Mouse (Mus musculus) hindbrain, embryonic 14.5 days (tissue): Measurements from ENCODE around the gene Ttc34. TPM values are rescaled to one million over a fixed set of nuclear protein-coding genes. Genes with fewer than 3 reads are reported as not detected.

Experiments
- ATAC-seq: fragments of 200-750 bp; cut with Nextera tagmentation; 2 replicates; pipeline ENCODE4 v1.8.0; 2017; ENCODE audit warnings: moderate number of reproducible peaks, mild to moderate bottlenecking, moderate TSS enrichment, moderate library complexity; ENCODE audit not compliant: low FRiP score
- DNase-seq: peaks from one replicate; pipeline ENCODE4 v3.0.0-alpha.2; 2015; ENCODE audit warnings: low spot score
- H3K27ac ChIP-seq: fragments of 300-500 bp; sonication (generic); 2 replicates; pipeline ENCODE4 v1.5.1; 2014; ENCODE audit warnings: mild to moderate bottlenecking, moderate library complexity
- H3K27me3 ChIP-seq: fragments of 300-500 bp; sonication (generic); 2 replicates; pipeline ENCODE4 v1.6.1; 2014; ENCODE audit warnings: mild to moderate bottlenecking, low read length, mixed read lengths; ENCODE audit not compliant: control insufficient read depth, insufficient read depth
- H3K36me3 ChIP-seq: fragments of 300-500 bp; sonication (generic); replicated peaks from 2 replicates; pipeline ENCODE4 v1.6.1; 2014; ENCODE audit not compliant: control insufficient read depth, insufficient read depth
- H3K4me1 ChIP-seq: fragments of 300-500 bp; sonication (generic); replicated peaks from 2 replicates; pipeline ENCODE4 v1.6.1; 2014; ENCODE audit warnings: antibody characterized with exemption, low read length, mixed read lengths; ENCODE audit not compliant: control insufficient read depth, insufficient read depth
- H3K4me2 ChIP-seq: fragments of 300-500 bp; sonication (generic); replicated peaks from 2 replicates; pipeline ENCODE4 v1.6.1; 2014; ENCODE audit warnings: mild to moderate bottlenecking, moderate library complexity
- H3K4me3 ChIP-seq: fragments of 300-500 bp; sonication (generic); replicated peaks from 2 replicates; pipeline ENCODE4 v1.5.1; 2014; ENCODE audit warnings: mild to moderate bottlenecking, low read length
- H3K9ac ChIP-seq: fragments of 300-500 bp; sonication (generic); 2 replicates; pipeline ENCODE4 v1.6.1; 2014
- H3K9me3 ChIP-seq: fragments of 300-500 bp; sonication (generic); 2 replicates; pipeline ENCODE4 v1.6.1; 2016; ENCODE audit warnings: low read length; ENCODE audit not compliant: control insufficient read depth
- WGBS: fragments of 180-500 bp; shearing (Covaris S2); extraction: QIAGEN DNeasy Blood & Tissue Kit; methylation state at CpG from one replicate; pipeline ENCODE4 v1.1.7; 2014; 5-methylcytosine and 5-hydroxymethylcytosine counted together
- polyA plus RNA-seq: library from polyadenylated mRNA; unstranded; fragments of >200 nt; fragmentation: Nextera tagmentation; extraction: Ambion mirVana; gene quantifications from 2 replicates; pipeline ENCODE4 v1.2.1, GENCODE M21; 2014

Gene Ttc34
- polyA plus RNA-seq, 1 experiment from 2014 or later, result 2.4 TPM

DNA sequence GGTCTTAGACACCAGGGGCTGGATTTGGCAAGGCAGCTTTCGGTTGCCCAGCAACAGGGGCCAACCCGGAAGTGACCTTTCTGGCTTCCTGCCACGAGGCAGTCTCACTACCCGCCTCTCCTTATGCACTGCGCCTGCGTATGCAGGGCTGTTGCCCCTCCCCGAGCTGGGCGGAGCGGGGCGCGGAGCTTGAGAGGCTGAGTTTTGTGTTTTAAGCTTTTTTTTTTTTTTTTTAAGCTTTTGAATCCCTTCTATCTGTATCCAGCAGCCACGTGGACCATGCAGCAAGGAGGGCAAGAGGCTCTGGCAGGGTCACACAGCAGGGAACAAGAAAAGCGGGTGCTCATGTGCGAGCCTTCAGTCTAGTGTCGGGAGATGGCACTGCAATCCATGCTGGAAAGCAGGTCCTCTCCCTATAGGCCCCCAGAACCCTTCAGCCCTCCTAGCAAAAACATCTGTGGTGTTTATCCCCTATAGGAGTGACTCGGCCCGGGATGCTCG is 27.1 kb downstream of the Ttc34 start:
- WGBS, result 1% methylated on average over 18 of the region's 18 CpGs
- Histone ChIP-seq H3K27me3 (no peaks in the 10 kb centered on the region), H3K27ac (peak overlapping the region; percentile 72), H3K36me3 (no peaks in the 10 kb centered on the region), H3K4me3 (peak overlapping the region; percentile 31), H3K9ac (peak overlapping the region; percentile 49), H3K9me3 (no peaks in the 10 kb centered on the region), H3K4me1 (peaks cover 6% of the 10 kb centered on the region), H3K4me2 (peak overlapping the region; percentile 55)
- ATAC-seq (peak; percentile 91), DNase-seq (peak; percentile 96)

DNA sequence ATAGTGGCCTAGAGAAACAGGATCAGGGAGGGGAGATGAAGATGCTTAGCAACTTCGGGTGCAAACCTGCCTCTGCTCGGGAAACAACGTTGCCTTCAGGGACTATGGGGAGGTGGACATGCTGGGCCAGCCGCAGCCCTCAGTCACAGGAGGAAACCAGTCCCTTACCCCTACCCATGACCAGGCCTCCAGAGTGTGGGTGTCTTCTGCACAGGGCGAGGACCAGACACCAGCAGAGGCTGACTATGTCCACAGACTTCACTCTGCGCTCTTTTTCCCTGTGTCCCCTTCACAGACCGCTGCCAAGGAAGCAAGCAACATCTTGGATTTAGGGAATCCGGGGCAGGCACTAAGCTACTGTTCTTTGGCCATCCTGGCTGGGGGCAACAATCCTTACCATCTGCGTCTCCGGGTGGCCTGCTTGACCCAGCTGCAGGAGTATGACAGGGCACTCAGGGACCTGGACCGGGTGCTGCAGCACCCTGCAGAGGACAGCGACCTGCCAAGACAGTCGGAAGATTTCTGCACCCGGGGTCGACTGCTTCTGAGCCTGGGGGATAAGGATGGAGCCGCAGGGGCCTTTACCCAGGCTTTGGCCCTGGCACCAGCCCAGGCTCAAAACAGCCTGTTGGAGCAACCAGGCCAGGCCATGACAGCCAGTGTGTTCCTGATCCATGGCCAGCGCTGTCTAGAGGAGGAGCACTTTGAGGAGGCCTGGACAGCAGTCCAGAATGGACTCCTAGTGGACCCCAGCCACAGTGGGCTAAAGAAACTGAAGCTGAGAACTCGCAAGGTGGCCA is 27.9 kb downstream of the Ttc34 start:
- Histone ChIP-seq H3K4me1 (peaks cover 6% of the 10 kb centered on the region), H3K4me3 (no peak overlapping the region), H3K9ac (peak overlapping the region; percentile 49), H3K36me3 (no peaks in the 10 kb centered on the region), H3K27me3 (no peaks in the 10 kb centered on the region), H3K4me2 (peak overlapping the region; percentile 55), H3K9me3 (no peaks in the 10 kb centered on the region), H3K27ac (peak overlapping the region; percentile 72)
- ATAC-seq (no peak), DNase-seq (no peak)
- WGBS, result 85% methylated on average over 18 of the region's 18 CpGs

DNA sequence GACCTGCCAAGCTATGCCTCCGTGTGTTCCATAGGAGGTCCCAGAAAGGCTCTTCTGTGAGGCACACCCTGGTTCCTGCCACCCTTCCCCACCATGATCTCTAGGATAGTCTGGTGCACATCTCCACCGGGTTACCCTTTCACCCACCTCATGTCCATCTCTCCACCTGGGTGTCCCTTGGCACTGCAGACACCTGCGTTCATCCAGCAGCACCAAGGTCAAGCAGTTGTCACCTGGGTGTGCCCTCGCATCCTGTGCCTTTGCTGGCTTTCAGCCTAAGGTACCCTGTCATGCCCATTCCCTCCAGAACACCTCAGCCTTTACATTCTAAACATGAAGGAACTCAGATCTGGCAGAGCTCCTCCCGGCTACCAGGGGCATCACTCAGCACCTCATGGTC is 29.1 kb downstream of the Ttc34 start:
- H3K9me3 ChIP-seq, result no peaks in the 10 kb centered on the region
- ATAC-seq, result no peak
- 91% methylated on average over 5 of the region's 5 CpGs for WGBS

DNA sequence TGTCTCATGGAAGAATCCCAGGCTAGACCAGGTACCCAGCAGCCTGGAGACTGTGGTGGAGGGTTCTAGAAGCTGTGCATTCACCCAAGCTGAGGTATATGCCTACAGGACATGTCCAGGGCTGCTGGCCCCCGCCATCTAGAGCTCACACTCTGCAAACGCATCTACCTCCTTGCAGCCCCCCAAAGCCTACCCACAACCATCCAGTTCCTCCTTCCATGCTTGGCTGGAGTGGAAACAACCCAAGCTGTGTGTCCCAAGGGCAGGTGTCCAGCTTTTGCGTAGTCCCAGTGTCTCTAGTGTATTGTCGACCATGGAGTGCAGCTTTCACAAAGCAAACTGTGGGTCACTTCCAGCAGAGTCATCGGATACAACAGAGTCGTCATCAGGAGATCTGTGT is 30.0 kb downstream of the Ttc34 start:
- Histone ChIP-seq H3K4me2 (no peak overlapping the region), H3K36me3 (no peaks in the 10 kb centered on the region), H3K9me3 (no peaks in the 10 kb centered on the region), H3K4me3 (no peak overlapping the region), H3K27ac (no peak overlapping the region), H3K9ac (no peak overlapping the region), H3K27me3 (no peaks in the 10 kb centered on the region), H3K4me1 (peaks cover 6% of the 10 kb centered on the region)
- DNase-seq (no peak), ATAC-seq (no peak)
- WGBS, result 87% methylated on average over 6 of the region's 6 CpGs

More for the DNA sequence above, 29.1 kb downstream of the Ttc34 start:
- H3K36me3 ChIP-seq, result no peaks in the 10 kb centered on the region
- H3K4me1 ChIP-seq, result peaks cover 6% of the 10 kb centered on the region
- H3K27ac ChIP-seq, result no peak overlapping the region
- H3K9ac ChIP-seq, result no peak overlapping the region
- DNase-seq, result no peak
- H3K4me2 ChIP-seq, result no peak overlapping the region
- H3K27me3 ChIP-seq, result no peaks in the 10 kb centered on the region
- H3K4me3 ChIP-seq, result no peak overlapping the region

DNA sequence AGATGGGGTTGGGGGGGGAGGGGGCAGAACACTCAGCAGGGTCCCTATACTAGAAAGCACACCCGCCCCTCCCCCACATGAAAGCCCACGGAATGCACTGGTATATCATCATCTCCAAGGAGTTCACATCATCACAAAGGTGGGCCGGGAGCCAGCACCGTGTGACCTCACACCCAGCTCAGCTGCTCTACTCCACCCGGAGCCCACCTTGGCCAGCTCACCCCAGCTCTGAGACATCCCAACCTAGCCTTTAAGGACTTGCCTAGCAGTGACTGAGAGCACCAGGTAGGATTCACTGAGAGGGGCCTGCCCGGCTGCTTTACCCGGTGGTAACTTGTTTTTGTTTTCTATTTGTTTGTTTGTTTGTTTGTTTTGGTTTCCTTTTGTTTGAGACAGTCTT is 32.2 kb downstream of the Ttc34 start, which contains the start of gene Mmel1:
TSS of gene Mmel1 (plus strand) at position 146 of the 400 bp plus-strand sequence.
- H3K27ac ChIP-seq, result no peak within 1 kb of the TSS
- no peaks in the 10 kb centered on the region for H3K9me3 ChIP-seq
- H3K27me3 ChIP-seq, result no peaks in the 10 kb centered on the region
- H3K36me3 ChIP-seq, result no peaks in the 10 kb centered on the region
- ATAC-seq (no peak), DNase-seq (no peak)
- H3K4me1 ChIP-seq, result peaks cover 6% of the 10 kb centered on the region; the same call in 1 of the 2 replicates
- H3K4me3 ChIP-seq, result no peak within 1 kb of the TSS
- 88% methylated on average over 7 of the region's 7 CpGs for WGBS
- H3K9ac ChIP-seq, result no peak within 1 kb of the TSS
- H3K4me2 ChIP-seq, result no peak within 1 kb of the TSS

DNA sequence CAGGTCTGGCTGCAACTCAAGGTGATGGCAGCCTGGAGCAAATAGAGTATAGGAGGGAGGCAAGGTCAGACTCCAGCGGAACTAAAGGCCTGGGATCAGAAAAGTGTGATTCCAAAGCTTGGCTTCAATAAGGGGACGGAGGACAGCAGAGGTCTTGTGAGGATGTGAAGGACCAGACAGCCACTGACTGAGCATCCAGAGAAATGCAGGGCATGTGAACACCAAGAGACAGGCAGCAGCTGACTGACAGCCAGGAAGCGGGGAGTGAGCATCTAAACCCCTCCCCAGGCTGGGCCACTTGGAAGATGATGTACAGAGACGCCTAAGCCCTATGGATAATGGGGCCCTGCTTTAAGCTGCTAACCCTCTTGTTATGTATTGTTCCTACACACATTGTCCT is 33.5 kb downstream of the Ttc34 start:
- H3K4me2 ChIP-seq, result no peak overlapping the region
- DNase-seq, result no peak
- no peaks in the 10 kb centered on the region for H3K9me3 ChIP-seq
- ATAC-seq, result no peak
- H3K27ac ChIP-seq, result no peak overlapping the region
- H3K36me3 ChIP-seq, result no peaks in the 10 kb centered on the region
- H3K4me1 ChIP-seq, result no peaks in the 10 kb centered on the region
- no peak overlapping the region for H3K9ac ChIP-seq
- no peaks in the 10 kb centered on the region for H3K27me3 ChIP-seq
- 68% methylated on average over 4 of the region's 4 CpGs for WGBS
- no peak overlapping the region for H3K4me3 ChIP-seq

GRCm38 (mm10) chr4:154871757-154872251 is 34.5 kb downstream of the Ttc34 start:
- peak overlapping the region; percentile 18 for H3K4me3 ChIP-seq
- H3K27ac ChIP-seq, result no peak overlapping the region
- 3% methylated on average over 13 of the region's 13 CpGs for WGBS
- H3K9ac ChIP-seq, result peak overlapping the region; percentile 51
- no peaks in the 10 kb centered on the region for H3K27me3 ChIP-seq
- H3K4me1 ChIP-seq, result no peaks in the 10 kb centered on the region
- H3K36me3 ChIP-seq, result no peaks in the 10 kb centered on the region
- H3K9me3 ChIP-seq, result no peaks in the 10 kb centered on the region
- ATAC-seq, result peak; percentile 57; the same call in 1 of the 2 replicates
- H3K4me2 ChIP-seq, result peak overlapping the region; percentile 40
- no peak for DNase-seq

GRCm38 (mm10) chr4:154873186-154873585 is 35.9 kb downstream of the Ttc34 start:
- H3K4me3 ChIP-seq, result no peak overlapping the region
- H3K4me2 ChIP-seq, result no peak overlapping the region
- H3K27me3 ChIP-seq, result no peaks in the 10 kb centered on the region
- ATAC-seq (no peak), DNase-seq (no peak)
- no peak overlapping the region for H3K9ac ChIP-seq
- 77% methylated on average over 6 of the region's 6 CpGs for WGBS
- H3K9me3 ChIP-seq, result no peaks in the 10 kb centered on the region
- H3K4me1 ChIP-seq, result 0 out of 2 replicates have a peak, but pooled peaks cover under 1% of the 10 kb centered on the region
- no peaks in the 10 kb centered on the region for H3K36me3 ChIP-seq
- H3K27ac ChIP-seq, result no peak overlapping the region

GRCm38 (mm10) chr4:154877864-154878548 is 40.7 kb downstream of the Ttc34 start:
- WGBS, result 15% methylated on average over 17 of the region's 18 CpGs
- Histone ChIP-seq H3K9ac (peak overlapping the region; percentile 51), H3K27me3 (no peaks in the 10 kb centered on the region), H3K4me1 (0 out of 2 replicates have a peak, but pooled peaks cover 7% of the 10 kb centered on the region), H3K4me3 (peak overlapping the region; percentile 29), H3K9me3 (no peaks in the 10 kb centered on the region), H3K36me3 (no peaks in the 10 kb centered on the region), H3K4me2 (peak overlapping the region; percentile 54), H3K27ac (peak overlapping the region; percentile 77)
- ATAC-seq, result peak; percentile 96
- peak; percentile 98 for DNase-seq
